Comparison of ENCODE assay signal across 14 mouse cellular contexts in the genomic region with DNA sequence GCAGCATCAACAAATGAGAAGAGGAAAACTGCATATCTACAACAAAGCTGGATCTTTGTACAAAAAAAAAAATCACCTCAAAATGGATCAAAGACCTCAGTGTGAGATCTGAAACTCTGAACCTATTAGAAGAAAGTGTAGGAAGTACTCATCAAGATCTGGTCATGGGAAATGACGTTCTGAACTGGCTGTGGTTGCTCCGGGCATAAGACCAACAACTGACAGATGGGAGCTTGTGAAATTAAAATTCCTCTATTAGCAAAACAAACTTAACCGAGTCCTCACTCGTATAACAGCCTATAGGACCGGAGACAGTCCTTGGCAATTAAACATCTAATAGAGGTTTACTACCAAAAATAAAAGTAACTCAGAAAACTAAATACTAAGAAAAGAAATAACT.
DNase-seq lines count a peak whose midpoint lies in the region; ATAC-seq and TF ChIP-seq lines count a peak whose summit lies in the region.
"Had no signal": no experiment of that assay in that cellular context is flagged by ENCODE, and none has a peak within 500 bp of the region (broad histone marks: within the 10 kb centered on the region; RNA-seq: fewer than 3 reads in every experiment).

No protein-coding gene starts in this region.

- TF ChIP-seq EP300 in lung, postnatal 0 days (IDR thresholded peaks at IDR 0.05): no peak

- H3K4me3 ChIP-seq in lung, postnatal 0 days (ENCODE audit: low read depth, low read length): no peak overlapping the region
- H3K4me3 ChIP-seq: embryonic facial prominence, embryonic 12.5 days; limb, embryonic 10.5 days; lung, embryonic 15.5 days had no signal

- peak; percentile 35 for DNase-seq in cerebellum, adult 9-10 months
- no peak for DNase-seq in cerebellum, postnatal 4 days (ENCODE audit: low spot score in 2 of 2)
- DNase-seq in lung, postnatal 0 days (ENCODE audit: low spot score): peak; percentile 71
- no peak for DNase-seq in lung, postnatal 14 days
- peak; percentile 11 to 25 for DNase-seq in heart, postnatal 14 days
- no peak for DNase-seq in Muller cell, postnatal 12 days (ENCODE audit: inconsistent ontology term)
- no peak for DNase-seq in frontal cortex, adult 2 months (ENCODE audit: extremely low spot score in 1 of 2, low spot score in 1 of 2)
- no peak for DNase-seq in c-Kit-positive CD71-positive TER-119-positive erythroid progenitor cells, embryonic 14.5 days (ENCODE audit: low spot score)
- DNase-seq: adrenal gland, postnatal 36 days; spleen, adult 18-20 months; thymus, postnatal 14 days had no signal

- peak; percentile 48 for ATAC-seq in lung, postnatal 0 days

- H3K27ac ChIP-seq in lung, postnatal 0 days (ENCODE audit: low read length): no peak overlapping the region
- H3K27ac ChIP-seq: embryonic facial prominence, embryonic 12.5 days; limb, embryonic 10.5 days had no signal

- H3K9ac ChIP-seq in lung, postnatal 0 days (replicated peaks; ENCODE audit: low read depth): no peak overlapping the region
- H3K9ac ChIP-seq: embryonic facial prominence, embryonic 12.5 days; lung, embryonic 15.5 days had no signal

- no peak overlapping the region for H3K4me2 ChIP-seq in lung, postnatal 0 days (replicated peaks; ENCODE audit: low read depth, low read length)
- H3K4me2 ChIP-seq: embryonic facial prominence, embryonic 12.5 days; lung, embryonic 15.5 days had no signal

- no peaks in the 10 kb centered on the region for H3K36me3 ChIP-seq in lung, postnatal 0 days (ENCODE audit: insufficient read depth, low read length)
- H3K36me3 ChIP-seq: embryonic facial prominence, embryonic 12.5 days; limb, embryonic 10.5 days; lung, embryonic 15.5 days had no signal

- no peak for TF ChIP-seq CTCF in lung, postnatal 0 days (IDR thresholded peaks at IDR 0.05)

- no peaks in the 10 kb centered on the region for H3K9me3 ChIP-seq in lung, postnatal 0 days (ENCODE audit: low read length)
- H3K9me3 ChIP-seq: embryonic facial prominence, embryonic 12.5 days; limb, embryonic 10.5 days; lung, embryonic 15.5 days had no signal

- 47% methylated on average over 5 of the region's 5 CpGs for WGBS in lung, postnatal 0 days

- H3K27me3 ChIP-seq in lung, postnatal 0 days (replicated peaks; ENCODE audit: insufficient read depth, low read length): no peaks in the 10 kb centered on the region
- H3K27me3 ChIP-seq: embryonic facial prominence, embryonic 12.5 days; lung, embryonic 15.5 days had no signal

- no peaks in the 10 kb centered on the region for H3K4me1 ChIP-seq in lung, postnatal 0 days (ENCODE audit: insufficient read depth, low read depth, low read length)
- H3K4me1 ChIP-seq: embryonic facial prominence, embryonic 12.5 days; limb, embryonic 10.5 days; lung, embryonic 15.5 days had no signal

- intact Hi-C loops in heart, postnatal 14 days (cut with DNase I): no loop called here

Comparison
In these comparisons a context has a peak if more than half of its experiments do, and no peak if none do; other contexts are left out.
1. DNase-seq: peak in cerebellum, adult 9-10 months (single experiment), lung, postnatal 0 days (single experiment) and heart, postnatal 14 days (2 of 2); none in cerebellum, postnatal 4 days (0 of 2), lung, postnatal 14 days (single experiment), Muller cell, postnatal 12 days (single experiment), frontal cortex, adult 2 months (0 of 2) and c-Kit-positive CD71-positive TER-119-positive erythroid progenitor cells, embryonic 14.5 days (single experiment).